Mouse (Mus musculus) R1 (cell line): ENCODE data around the gene B3galt5.

Experiments used
- DNase-seq: peaks from one replicate; pipeline ENCODE4 v3.0.0-alpha.2; 2018; ENCODE audit warnings: low read depth, low spot score

B3galt5 gene

DNA sequence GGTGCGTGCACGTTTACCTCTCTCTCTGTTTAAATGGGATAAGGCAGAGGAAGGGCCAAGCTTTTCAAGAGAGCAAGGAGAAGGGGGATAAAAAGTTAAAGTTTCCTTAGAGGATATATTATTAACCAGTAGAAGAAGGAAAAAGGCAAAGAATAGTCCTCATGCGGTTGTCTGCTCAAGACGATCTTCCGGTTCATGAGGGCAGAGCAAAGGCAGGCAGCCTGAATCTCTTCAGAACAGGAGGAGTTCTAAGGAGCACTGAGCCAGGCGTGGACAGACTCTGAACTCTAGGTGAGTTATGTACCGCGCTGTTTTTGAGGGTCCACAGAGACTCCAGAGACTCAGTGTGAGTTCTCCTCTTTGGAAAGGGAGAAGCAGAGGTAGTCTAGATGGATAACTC lies 22.8 kb downstream of the B3galt5 start:
- no peak for DNase-seq

- no peak for DNase-seq
Observed at GRCm38 (mm10) chr16:96271736-96272135, 36.1 kb downstream of the B3galt5 start.

DNA sequence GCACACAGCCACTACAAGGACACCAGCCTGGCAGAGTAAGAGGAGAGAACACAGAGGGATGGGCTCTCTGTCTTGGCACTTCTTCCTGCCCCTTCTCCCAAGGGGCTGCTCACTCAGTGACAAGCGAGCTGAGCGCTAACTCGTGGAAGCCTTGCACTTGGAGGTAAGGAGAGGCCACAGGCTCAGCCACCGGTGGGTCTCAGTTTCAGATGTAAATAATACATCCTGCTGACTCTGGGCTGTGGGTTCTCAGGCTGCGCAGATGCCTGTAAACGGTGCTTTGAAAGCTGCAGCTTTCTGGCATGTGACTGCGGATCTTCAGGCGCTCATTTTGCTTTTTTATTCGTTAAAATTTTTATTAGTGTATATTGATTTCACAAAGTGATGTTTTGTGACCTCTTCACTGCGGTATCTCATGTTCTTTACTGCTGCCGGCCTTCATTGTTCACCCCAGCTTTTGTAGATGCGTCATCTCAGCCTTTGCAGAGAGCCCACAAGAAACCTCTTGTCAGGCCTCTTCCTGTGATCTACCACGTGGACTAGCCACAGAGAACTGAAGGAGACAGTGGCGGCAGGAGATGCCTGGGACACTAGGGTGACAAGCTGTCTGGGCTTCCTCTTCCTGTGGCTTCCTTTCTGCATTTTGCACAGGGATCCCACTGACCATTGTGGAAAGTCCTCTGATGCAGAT lies 37.5 kb downstream of the B3galt5 start:
- no peak for DNase-seq

DNA sequence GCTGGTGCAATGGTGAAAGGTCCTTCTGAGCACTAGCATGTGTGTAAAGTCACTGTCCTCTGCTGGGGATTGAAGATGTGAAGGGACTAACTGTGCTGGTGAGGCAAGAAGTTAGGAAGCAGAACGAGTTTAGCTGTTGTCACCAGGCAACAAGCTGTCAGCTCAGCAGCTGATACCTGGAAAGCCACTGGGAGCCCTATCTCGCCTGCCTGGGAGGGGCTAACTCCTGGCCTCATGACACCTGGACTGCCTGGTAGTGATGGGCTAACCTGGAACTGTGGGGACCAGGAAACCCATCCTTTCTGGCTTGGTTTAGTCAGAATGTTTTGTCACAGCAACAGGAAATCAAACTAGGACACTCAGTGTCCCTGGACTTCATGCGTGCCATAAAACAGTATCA lies 41.0 kb downstream of the B3galt5 start:
- DNase-seq, result no peak

- peak; percentile 50 for DNase-seq
Observed at GRCm38 (mm10) chr16:96278491-96279224, 43.1 kb downstream of the B3galt5 start.

DNA sequence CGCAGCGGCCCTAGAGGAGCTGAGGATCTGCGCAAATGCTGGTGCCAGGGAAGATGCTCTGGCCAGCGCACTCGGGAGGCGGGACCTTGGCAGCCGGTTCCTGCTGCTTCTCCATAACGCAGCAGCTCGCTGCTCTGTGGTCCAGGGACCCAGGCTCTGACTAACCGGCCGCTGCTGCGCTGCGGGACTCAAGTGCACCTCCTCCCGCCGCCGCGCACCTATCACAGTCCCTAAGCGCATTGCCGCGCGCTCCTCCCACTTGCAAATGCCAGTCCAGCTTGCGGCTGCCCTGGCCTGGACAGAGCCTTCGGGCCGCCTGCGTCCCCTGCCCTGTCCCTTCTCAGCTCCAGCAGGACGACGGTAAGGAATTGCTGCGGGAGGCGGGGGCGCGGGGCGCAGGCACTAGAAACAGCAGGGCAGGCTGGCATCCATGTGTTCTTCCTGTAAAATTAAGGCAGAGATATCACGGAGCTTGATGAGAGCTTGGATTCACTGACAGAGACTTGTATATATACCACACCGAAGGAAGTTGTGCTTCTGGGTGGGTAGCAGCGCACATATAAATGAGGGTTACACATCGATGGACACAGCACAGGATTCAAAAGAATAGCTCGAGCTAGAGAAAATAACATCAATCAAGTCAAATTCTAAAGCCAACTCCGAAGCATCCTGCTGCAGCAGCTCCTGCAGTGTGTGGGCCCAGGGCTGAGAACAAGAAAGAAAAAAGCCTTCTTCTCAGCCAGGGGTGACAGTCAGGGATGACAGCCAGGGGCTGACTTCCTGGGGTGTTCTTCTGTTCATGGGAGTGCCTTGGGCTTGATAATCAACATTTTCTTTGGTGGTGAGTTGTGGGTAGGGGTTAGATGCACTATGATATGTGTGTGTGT lies 45.4 kb downstream of the B3galt5 start:
- peak; percentile 34 for DNase-seq

DNA sequence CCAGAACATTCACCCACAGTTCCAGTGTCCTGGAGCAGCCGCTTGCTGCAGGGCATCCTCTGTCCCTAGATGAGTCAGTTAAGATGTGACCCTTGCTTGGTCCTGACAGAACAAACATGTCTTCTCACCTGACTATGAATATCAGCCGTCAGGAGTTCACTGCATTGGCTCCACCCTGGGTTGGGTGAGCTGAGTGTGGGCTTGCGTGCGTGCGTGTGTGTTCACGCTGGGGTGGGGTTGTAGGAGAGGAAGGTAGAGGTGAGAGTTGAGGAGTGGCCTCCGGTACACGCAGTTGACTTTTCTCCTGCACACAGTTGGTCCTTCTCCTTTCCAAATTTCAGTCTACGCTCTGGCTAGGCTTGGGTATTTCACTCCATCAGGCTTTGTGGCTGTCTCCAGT lies 47.0 kb downstream of the B3galt5 start:
- DNase-seq, result no peak

DNA sequence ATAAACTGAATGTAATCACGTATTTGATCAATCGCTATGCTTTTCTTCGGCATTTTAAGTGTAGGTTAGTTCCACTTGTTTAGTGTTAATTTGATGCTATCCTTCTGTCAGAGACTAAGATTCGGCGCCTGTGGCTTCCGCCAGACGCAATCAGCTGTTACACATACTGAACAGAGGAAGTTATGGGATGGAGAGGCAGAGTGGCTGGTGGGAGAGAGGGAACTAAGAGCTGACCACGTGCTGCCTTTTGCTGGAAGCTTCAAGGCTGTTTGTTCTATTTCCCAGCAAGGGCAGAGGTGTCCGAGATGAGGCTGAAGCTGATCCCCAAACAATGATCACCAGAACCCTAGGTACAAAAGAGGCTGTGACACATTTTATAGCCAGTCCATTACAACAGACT lies 56.3 kb downstream of the B3galt5 start:
- DNase-seq, result no peak

- no peak for DNase-seq
Observed at GRCm38 (mm10) chr16:96292530-96293173, 57.1 kb downstream of the B3galt5 start.

- no peak for DNase-seq
Observed at GRCm38 (mm10) chr16:96298075-96298474, 62.5 kb downstream of the B3galt5 start.

DNA sequence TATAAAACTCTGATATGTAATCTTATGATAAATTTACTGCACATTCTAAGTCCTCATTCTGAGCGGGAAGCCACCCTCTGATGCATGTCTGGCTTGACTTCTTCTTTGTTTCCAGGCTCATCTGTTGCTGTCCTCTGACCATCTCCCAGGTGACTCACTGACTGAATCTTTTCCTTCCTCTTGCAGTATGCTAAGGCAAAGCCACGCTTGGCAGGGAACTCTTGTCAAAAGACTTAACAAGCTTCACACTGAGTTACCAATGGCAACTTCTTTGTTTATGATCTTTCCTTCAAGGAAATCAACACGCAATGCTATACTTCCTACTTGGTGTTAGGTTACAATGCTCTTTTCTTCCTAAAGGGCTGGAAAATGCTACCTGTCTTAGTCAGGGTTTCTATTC lies 63.0 kb downstream of the B3galt5 start:
- no peak for DNase-seq

DNA sequence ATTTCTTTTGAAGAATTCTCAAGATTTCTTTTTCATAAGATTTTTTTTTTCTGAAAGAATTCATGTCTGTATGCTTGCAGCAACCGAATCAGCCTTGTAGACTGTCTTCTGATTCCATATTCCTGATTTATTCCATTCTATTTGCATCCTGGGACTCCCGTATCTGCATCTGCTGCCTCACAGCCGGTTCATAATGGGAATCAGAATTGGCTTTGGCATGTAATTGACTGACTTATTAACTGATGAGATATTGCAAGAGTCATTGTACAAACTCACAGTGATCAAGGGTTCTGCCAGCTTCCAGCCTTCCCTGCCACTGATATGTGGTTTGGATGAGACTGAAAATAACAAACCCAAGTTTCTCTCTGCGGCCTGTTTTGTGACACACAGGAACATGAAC lies 67.8 kb downstream of the B3galt5 start:
- DNase-seq, result no peak

DNA sequence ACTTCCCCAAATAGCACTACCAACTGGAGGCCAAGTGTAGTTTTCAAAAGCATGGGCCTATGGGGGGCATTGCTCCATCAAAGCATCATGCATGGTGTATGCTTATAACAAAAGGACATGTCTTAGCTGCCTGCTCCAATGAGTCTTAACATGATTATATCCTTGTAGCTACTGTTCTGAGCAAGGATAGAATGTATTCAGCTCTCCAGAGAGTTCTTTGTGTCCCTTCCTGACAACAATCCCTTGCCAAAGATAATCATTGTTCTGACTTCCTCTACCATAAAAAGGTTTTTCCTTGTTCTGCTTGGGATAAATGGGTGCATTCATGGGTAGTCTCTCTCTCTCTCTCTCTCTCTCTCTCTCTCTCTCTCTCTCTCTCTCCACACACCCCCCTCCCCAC lies 68.8 kb downstream of the B3galt5 start:
- no peak for DNase-seq

GRCm38 (mm10) chr16:96306905-96307304 lies 71.3 kb downstream of the B3galt5 start:
- DNase-seq, result no peak

GRCm38 (mm10) chr16:96317803-96318202 lies 82.2 kb downstream of the B3galt5 start:
- no peak for DNase-seq

- DNase-seq, result no peak
Observed at GRCm38 (mm10) chr16:96322739-96323138, 87.1 kb downstream of the B3galt5 start.

GRCm38 (mm10) chr16:96323166-96323565 lies 87.6 kb downstream of the B3galt5 start:
- no peak for DNase-seq

- peak; percentile 72 for DNase-seq
Observed at GRCm38 (mm10) chr16:96326110-96326999, 90.8 kb downstream of the B3galt5 start.

- DNase-seq, result peak; percentile 62
Observed at GRCm38 (mm10) chr16:96327251-96327650, 91.7 kb downstream of the B3galt5 start.

DNA sequence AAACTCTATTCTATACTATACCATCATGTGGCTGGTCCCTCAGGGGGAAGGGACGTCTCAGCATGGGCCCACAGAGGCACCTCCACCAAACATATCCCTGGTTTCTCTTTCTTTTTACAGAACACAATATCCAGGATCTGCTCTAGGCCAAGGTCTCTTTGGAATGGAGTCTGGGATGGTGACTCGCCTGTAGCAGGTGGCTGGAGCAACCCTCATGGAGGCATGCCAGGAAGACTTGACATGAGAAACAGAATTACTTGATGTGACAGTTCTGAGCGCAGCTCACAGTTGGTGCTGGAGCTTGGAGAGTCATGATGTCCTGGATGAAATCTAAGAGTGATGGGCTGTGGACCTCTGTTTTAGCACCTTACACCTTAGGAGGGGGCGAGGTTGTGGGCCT lies 104.0 kb downstream of the B3galt5 start:
- DNase-seq, result no peak

DNA sequence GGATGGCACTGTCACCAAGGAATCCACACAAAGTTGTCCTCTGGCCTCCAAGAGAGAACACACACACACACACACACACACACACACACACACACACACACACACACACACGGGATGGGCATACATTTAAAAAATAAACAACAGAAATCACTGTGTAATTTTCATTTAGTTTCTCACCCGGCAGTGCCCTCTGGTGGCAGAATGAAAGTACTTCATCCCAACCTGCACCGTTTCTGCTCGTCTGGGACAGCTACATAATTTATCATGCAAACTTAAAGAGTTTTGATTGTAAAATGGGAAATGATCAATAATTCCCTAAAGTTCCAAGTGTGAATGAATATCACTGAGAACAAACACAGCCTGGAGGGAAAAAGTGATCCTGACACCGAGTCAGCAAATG lies 105.7 kb downstream of the B3galt5 start:
- peak; percentile 35 for DNase-seq
